Mouse (Mus musculus): ENCODE data around the gene Pacsin2. TPM values are rescaled to one million over a fixed set of nuclear protein-coding genes. Genes with fewer than 3 reads are reported as not detected.
A peak's percentile ranks its signal among the peaks of the same experiment; 100 is the strongest.
"Not testable (repeated sequence)": the region's sequence is repeated elsewhere in the genome, so short reads cannot be mapped to it uniquely, and the experiment has no call there.

Pacsin2 gene
- polyA plus RNA-seq, 1 experiment from 2014 or later: 20.5 TPM

DNA sequence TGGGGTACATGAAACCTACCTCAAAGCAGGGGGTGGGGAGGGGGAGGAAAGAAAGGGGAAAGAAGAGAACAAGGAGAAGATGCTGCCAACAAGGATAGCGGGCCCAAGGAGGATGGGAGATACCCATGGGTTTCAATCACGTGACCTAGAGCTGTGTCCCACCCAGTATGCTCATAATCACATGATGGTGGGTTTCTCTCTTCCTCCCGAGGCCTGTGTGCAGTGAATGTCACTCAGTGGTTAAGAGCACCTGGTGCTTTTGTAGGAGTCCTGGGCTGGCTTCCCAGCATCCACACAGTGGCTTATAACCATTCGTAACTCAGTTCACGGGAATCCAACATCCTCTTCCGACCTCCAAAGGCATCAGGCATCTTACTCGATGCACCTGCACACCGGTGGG, 6.0 kb upstream of the Pacsin2 start:
- ATAC-seq (ENCODE audit: low FRiP score) (no peak), DNase-seq (ENCODE audit: low spot score) (no peak)
- H3K4me3 ChIP-seq (replicated peaks; ENCODE audit: low read length): no peak overlapping the region
- H3K4me1 ChIP-seq (replicated peaks; ENCODE audit: control insufficient read depth, insufficient read depth, low read length): no peaks in the 10 kb centered on the region
- H3K9me3 ChIP-seq (ENCODE audit: control insufficient read depth, low read length): no peaks in the 10 kb centered on the region
- H3K27ac ChIP-seq: no peak overlapping the region
- H3K9ac ChIP-seq: no peak overlapping the region
- 88% methylated on average over 8 of the region's 8 CpGs for WGBS
- H3K4me2 ChIP-seq (replicated peaks): no peak overlapping the region
- no peaks in the 10 kb centered on the region for H3K27me3 ChIP-seq (ENCODE audit: control insufficient read depth, insufficient read depth, low read length)
- no peaks in the 10 kb centered on the region for H3K36me3 ChIP-seq (replicated peaks; ENCODE audit: control insufficient read depth, insufficient read depth)

DNA sequence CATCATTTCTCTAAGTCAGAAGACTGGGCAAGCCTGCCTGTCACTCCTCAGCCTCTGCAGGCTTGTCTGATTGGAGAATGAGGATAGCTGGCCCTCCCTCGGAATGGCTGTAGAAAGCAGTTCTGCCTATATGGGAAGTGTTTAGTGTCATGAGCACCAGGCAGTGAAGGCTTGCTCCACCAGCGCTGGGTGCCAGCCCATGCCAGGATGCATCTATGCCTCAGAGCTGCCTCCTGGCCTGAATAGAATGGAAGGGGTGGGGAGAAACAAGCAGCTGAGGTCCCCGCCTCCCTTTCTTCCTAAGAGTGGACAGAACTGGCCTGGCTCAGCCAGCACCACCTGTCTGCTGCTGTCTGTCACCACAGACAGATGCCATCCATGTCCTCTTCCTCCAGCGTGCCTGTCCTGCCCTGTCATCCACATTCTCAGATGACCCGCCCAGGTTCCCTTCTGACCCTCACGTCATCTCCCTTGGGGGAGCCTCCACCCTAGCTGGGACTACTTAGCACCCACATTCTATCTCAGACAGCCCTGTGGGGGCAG, 4.9 kb upstream of the Pacsin2 start:
- WGBS: 73% methylated on average over 6 of the region's 6 CpGs
- no peaks in the 10 kb centered on the region for H3K27me3 ChIP-seq (ENCODE audit: control insufficient read depth, insufficient read depth, low read length)
- no peaks in the 10 kb centered on the region for H3K9me3 ChIP-seq (ENCODE audit: control insufficient read depth, low read length)
- ATAC-seq (ENCODE audit: low FRiP score) (no peak), DNase-seq (ENCODE audit: low spot score) (no peak)
- no peak overlapping the region for H3K27ac ChIP-seq
- no peak overlapping the region for H3K9ac ChIP-seq
- no peaks in the 10 kb centered on the region for H3K36me3 ChIP-seq (replicated peaks; ENCODE audit: control insufficient read depth, insufficient read depth)
- no peak overlapping the region for H3K4me2 ChIP-seq (replicated peaks)
- H3K4me1 ChIP-seq (replicated peaks; ENCODE audit: control insufficient read depth, insufficient read depth, low read length): no peaks in the 10 kb centered on the region
- no peak overlapping the region for H3K4me3 ChIP-seq (replicated peaks; ENCODE audit: low read length)

- peaks cover 7% of the 10 kb centered on the region; the same call in 1 of the 2 replicates for H3K4me1 ChIP-seq (replicated peaks; ENCODE audit: control insufficient read depth, insufficient read depth, low read length)
- WGBS: 89% methylated on average over 9 of the region's 9 CpGs
- no peak overlapping the region for H3K27ac ChIP-seq
- no peaks in the 10 kb centered on the region for H3K27me3 ChIP-seq (ENCODE audit: control insufficient read depth, insufficient read depth, low read length)
- no peak overlapping the region for H3K4me2 ChIP-seq (replicated peaks)
- no peaks in the 10 kb centered on the region for H3K36me3 ChIP-seq (replicated peaks; ENCODE audit: control insufficient read depth, insufficient read depth)
- ATAC-seq (ENCODE audit: low FRiP score) (no peak), DNase-seq (ENCODE audit: low spot score) (no peak)
- no peak overlapping the region for H3K4me3 ChIP-seq (replicated peaks; ENCODE audit: low read length)
- H3K9ac ChIP-seq: no peak overlapping the region
- no peaks in the 10 kb centered on the region for H3K9me3 ChIP-seq (ENCODE audit: control insufficient read depth, low read length)
Observed at GRCm38 (mm10) chr15:83467232-83467966, 3.0 kb upstream of the Pacsin2 start.

GRCm38 (mm10) chr15:83466331-83466730, 1.9 kb upstream of the Pacsin2 start:
- Histone ChIP-seq H3K9me3 (ENCODE audit: control insufficient read depth, low read length) (no peaks in the 10 kb centered on the region), H3K4me2 (replicated peaks) (no peak overlapping the region), H3K27me3 (ENCODE audit: control insufficient read depth, insufficient read depth, low read length) (no peaks in the 10 kb centered on the region), H3K4me1 (replicated peaks; ENCODE audit: control insufficient read depth, insufficient read depth, low read length) (peaks cover 7% of the 10 kb centered on the region; the same call in 1 of the 2 replicates), H3K4me3 (replicated peaks; ENCODE audit: low read length) (no peak overlapping the region), H3K27ac (no peak overlapping the region), H3K9ac (no peak overlapping the region), H3K36me3 (replicated peaks; ENCODE audit: control insufficient read depth, insufficient read depth) (no peaks in the 10 kb centered on the region)
- DNase-seq (ENCODE audit: low spot score) (no peak), ATAC-seq (ENCODE audit: low FRiP score) (no peak)
- WGBS: 77% methylated on average over 4 of the region's 4 CpGs

GRCm38 (mm10) chr15:83464905-83465650, 672 bp upstream of the Pacsin2 start:
- Histone ChIP-seq H3K36me3 (replicated peaks; ENCODE audit: control insufficient read depth, insufficient read depth) (no peaks in the 10 kb centered on the region), H3K4me2 (replicated peaks) (peak overlapping the region; percentile 80), H3K4me1 (replicated peaks; ENCODE audit: control insufficient read depth, insufficient read depth, low read length) (peaks cover 7% of the 10 kb centered on the region; the same call in 1 of the 2 replicates), H3K27me3 (ENCODE audit: control insufficient read depth, insufficient read depth, low read length) (no peaks in the 10 kb centered on the region), H3K4me3 (replicated peaks; ENCODE audit: low read length) (peak overlapping the region; percentile 75), H3K9me3 (ENCODE audit: control insufficient read depth, low read length) (no peaks in the 10 kb centered on the region), H3K9ac (no peak overlapping the region), H3K27ac (no peak overlapping the region)
- WGBS: 76% methylated on average over 19 of the region's 19 CpGs
- no peak for DNase-seq (ENCODE audit: low spot score)
- ATAC-seq (ENCODE audit: low FRiP score): 0 out of 2 replicates have a peak, but pooled peaks have one; percentile 3

- ATAC-seq (ENCODE audit: low FRiP score): no peak
- peaks cover 7% of the 10 kb centered on the region; the same call in 1 of the 2 replicates for H3K4me1 ChIP-seq (replicated peaks; ENCODE audit: control insufficient read depth, insufficient read depth, low read length)
- H3K36me3 ChIP-seq (replicated peaks; ENCODE audit: control insufficient read depth, insufficient read depth): no peaks in the 10 kb centered on the region
- peak overlapping the region; percentile 80 for H3K4me2 ChIP-seq (replicated peaks)
- no peaks in the 10 kb centered on the region for H3K27me3 ChIP-seq (ENCODE audit: control insufficient read depth, insufficient read depth, low read length)
- no peak for DNase-seq (ENCODE audit: low spot score)
- 10% methylated on average over 17 of the region's 17 CpGs for WGBS
- no peaks in the 10 kb centered on the region for H3K9me3 ChIP-seq (ENCODE audit: control insufficient read depth, low read length)
- H3K4me3 ChIP-seq (replicated peaks; ENCODE audit: low read length): peak overlapping the region; percentile 75
- no peak overlapping the region for H3K27ac ChIP-seq
- H3K9ac ChIP-seq: peak overlapping the region; percentile 63
Observed at GRCm38 (mm10) chr15:83463369-83464082, 880 bp downstream of the Pacsin2 start.

GRCm38 (mm10) chr15:83462349-83462748, 2.1 kb downstream of the Pacsin2 start:
- not testable (repeated sequence) for H3K9ac ChIP-seq; DNase-seq (ENCODE audit: low spot score); H3K9me3 ChIP-seq (ENCODE audit: control insufficient read depth, low read length); H3K27ac ChIP-seq; H3K27me3 ChIP-seq (ENCODE audit: control insufficient read depth, insufficient read depth, low read length); H3K4me2 ChIP-seq (replicated peaks); ATAC-seq (ENCODE audit: low FRiP score); H3K4me3 ChIP-seq (replicated peaks; ENCODE audit: low read length); H3K36me3 ChIP-seq (replicated peaks; ENCODE audit: control insufficient read depth, insufficient read depth); H3K4me1 ChIP-seq (replicated peaks; ENCODE audit: control insufficient read depth, insufficient read depth, low read length)
- 94% methylated on average over 7 of the region's 8 CpGs for WGBS

GRCm38 (mm10) chr15:83460891-83461290, 3.5 kb downstream of the Pacsin2 start:
- no peaks in the 10 kb centered on the region for H3K9me3 ChIP-seq (ENCODE audit: control insufficient read depth, low read length)
- H3K4me1 ChIP-seq (replicated peaks; ENCODE audit: control insufficient read depth, insufficient read depth, low read length): peaks cover 7% of the 10 kb centered on the region; the same call in 1 of the 2 replicates
- ATAC-seq (ENCODE audit: low FRiP score) (no peak), DNase-seq (ENCODE audit: low spot score) (no peak)
- 89% methylated on average over 3 of the region's 3 CpGs for WGBS
- no peak overlapping the region for H3K4me3 ChIP-seq (replicated peaks; ENCODE audit: low read length)
- H3K27ac ChIP-seq: no peak overlapping the region
- no peaks in the 10 kb centered on the region for H3K36me3 ChIP-seq (replicated peaks; ENCODE audit: control insufficient read depth, insufficient read depth)
- no peaks in the 10 kb centered on the region for H3K27me3 ChIP-seq (ENCODE audit: control insufficient read depth, insufficient read depth, low read length)
- no peak overlapping the region for H3K9ac ChIP-seq
- H3K4me2 ChIP-seq (replicated peaks): no peak overlapping the region

- 94% methylated on average over 1 of the region's 1 CpGs for WGBS
- ATAC-seq (ENCODE audit: low FRiP score) (no peak), DNase-seq (ENCODE audit: low spot score) (no peak)
- Histone ChIP-seq H3K9ac (no peak overlapping the region), H3K9me3 (ENCODE audit: control insufficient read depth, low read length) (no peaks in the 10 kb centered on the region), H3K27ac (no peak overlapping the region), H3K27me3 (ENCODE audit: control insufficient read depth, insufficient read depth, low read length) (no peaks in the 10 kb centered on the region), H3K4me1 (replicated peaks; ENCODE audit: control insufficient read depth, insufficient read depth, low read length) (no peaks in the 10 kb centered on the region), H3K36me3 (replicated peaks; ENCODE audit: control insufficient read depth, insufficient read depth) (no peaks in the 10 kb centered on the region), H3K4me2 (replicated peaks) (no peak overlapping the region), H3K4me3 (replicated peaks; ENCODE audit: low read length) (no peak overlapping the region)
Observed at GRCm38 (mm10) chr15:83457541-83457940, 6.9 kb downstream of the Pacsin2 start.
